Comparison of ENCODE assay signal across 32 mouse cellular contexts in the genomic region with DNA sequence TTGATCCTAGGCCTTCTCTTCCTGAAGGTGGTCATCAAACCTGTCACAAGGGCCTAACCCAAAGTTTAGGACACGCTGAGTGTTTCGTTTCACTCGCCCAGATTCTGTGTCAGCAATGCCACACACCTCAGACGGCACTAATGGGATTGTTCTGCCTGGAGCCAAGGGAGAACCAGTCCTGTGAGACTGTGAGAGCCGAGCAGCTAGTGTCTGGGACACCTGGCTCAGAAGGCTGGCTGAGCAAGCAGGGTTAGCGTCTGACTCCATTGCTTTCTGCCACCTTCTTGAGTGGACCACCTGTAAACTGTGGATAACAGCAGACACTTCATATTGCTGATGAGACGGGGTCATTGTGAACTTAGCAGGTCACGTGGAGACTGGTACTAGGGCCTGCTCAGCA.
"Had no signal": no experiment of that assay in that cellular context is flagged by ENCODE, and none has a peak within 500 bp of the region (broad histone marks: within the 10 kb centered on the region; RNA-seq: fewer than 3 reads in every experiment).

No protein-coding gene starts in this region.

- H3K27ac ChIP-seq: left cerebral cortex, adult 2 months; limb, embryonic 10.5 days; limb, embryonic 12.5 days; limb, embryonic 13.5 days; limb, embryonic 15.5 days; liver, embryonic 12.5 days; liver, embryonic 13.5 days; liver, embryonic 14.5 days; liver, embryonic 15.5 days; lung, embryonic 15.5 days; macrophage; midbrain, embryonic 10.5 days; midbrain, embryonic 12.5 days; midbrain, embryonic 13.5 days; midbrain, embryonic 15.5 days; neural tube, embryonic 12.5 days had no signal

- H3K27me3 ChIP-seq: limb, embryonic 12.5 days; limb, embryonic 13.5 days; limb, embryonic 15.5 days; liver, embryonic 12.5 days; liver, embryonic 13.5 days; liver, embryonic 15.5 days; lung, embryonic 15.5 days; midbrain, embryonic 12.5 days; midbrain, embryonic 13.5 days; midbrain, embryonic 15.5 days; neural tube, embryonic 12.5 days had no signal

- H3K4me3 ChIP-seq: left cerebral cortex, adult 2 months; limb, embryonic 10.5 days; limb, embryonic 12.5 days; limb, embryonic 13.5 days; limb, embryonic 15.5 days; liver, embryonic 12.5 days; liver, embryonic 13.5 days; liver, embryonic 15.5 days; lung, embryonic 15.5 days; megakaryocyte, embryonic 14.5 days; midbrain, embryonic 10.5 days; midbrain, embryonic 12.5 days; midbrain, embryonic 13.5 days; midbrain, embryonic 15.5 days; myocyte; neural tube, embryonic 12.5 days had no signal

- DNase-seq: left cerebral cortex, postnatal 4 days; liver; liver, embryonic 13.5 days; liver, postnatal 0 days; lung, adult 18-20 months; lung, adult 2 months; lung, postnatal 10 days; lung, postnatal 14 days; lung, postnatal 36 days; lung, postnatal 4 days; midbrain, embryonic 14.5 days had no signal

- ATAC-seq: liver, embryonic 12.5 days; liver, postnatal 0 days; lung, postnatal 0 days; midbrain, embryonic 13.5 days; midbrain, embryonic 15.5 days; midbrain, embryonic 16.5 days had no signal

- H3K9me3 ChIP-seq: limb, embryonic 10.5 days; limb, embryonic 12.5 days; limb, embryonic 13.5 days; limb, embryonic 15.5 days; liver, embryonic 12.5 days; liver, embryonic 13.5 days; liver, embryonic 15.5 days; lung, embryonic 15.5 days; megakaryocyte, embryonic 14.5 days; midbrain, embryonic 10.5 days; midbrain, embryonic 12.5 days; midbrain, embryonic 13.5 days; midbrain, embryonic 15.5 days; neural tube, embryonic 12.5 days had no signal

- H3K9ac ChIP-seq: limb, embryonic 12.5 days; limb, embryonic 13.5 days; limb, embryonic 15.5 days; liver, embryonic 12.5 days; liver, embryonic 13.5 days; liver, embryonic 14.5 days; liver, embryonic 15.5 days; liver, postnatal 0 days; lung, embryonic 14.5 days; lung, embryonic 15.5 days; midbrain, embryonic 12.5 days; midbrain, embryonic 13.5 days; midbrain, embryonic 15.5 days; neural tube, embryonic 12.5 days had no signal

- H3K4me2 ChIP-seq: limb, embryonic 12.5 days; limb, embryonic 13.5 days; limb, embryonic 15.5 days; liver, embryonic 11.5 days; liver, embryonic 12.5 days; liver, embryonic 13.5 days; liver, embryonic 15.5 days; lung, embryonic 14.5 days; lung, embryonic 15.5 days; midbrain, embryonic 12.5 days; midbrain, embryonic 13.5 days; midbrain, embryonic 15.5 days; neural tube, embryonic 12.5 days had no signal

- H3K36me3 ChIP-seq: limb, embryonic 10.5 days; limb, embryonic 12.5 days; limb, embryonic 13.5 days; limb, embryonic 15.5 days; liver, embryonic 12.5 days; liver, embryonic 13.5 days; liver, embryonic 15.5 days; lung, embryonic 15.5 days; midbrain, embryonic 10.5 days; midbrain, embryonic 12.5 days; midbrain, embryonic 13.5 days; midbrain, embryonic 15.5 days; neural tube, embryonic 12.5 days had no signal

- H3K4me1 ChIP-seq: liver, embryonic 12.5 days; liver, embryonic 13.5 days; liver, embryonic 15.5 days; megakaryocyte, embryonic 14.5 days; midbrain, embryonic 13.5 days; midbrain, embryonic 15.5 days; neural tube, embryonic 12.5 days had no signal
